Mouse (Mus musculus) megakaryocyte-erythroid progenitor cell, adult 5 weeks (primary cell): ENCODE measurements around the gene Ppip5k2. TPM values are rescaled to one million over a fixed set of nuclear protein-coding genes. Genes with fewer than 3 reads are reported as not detected.

Experiments used
- polyA plus RNA-seq: library from polyadenylated mRNA; stranded (reverse); fragments of >175 nt; gene quantifications from 2 replicates; pipeline ENCODE4 v1.2.3, GENCODE M21; 2012

Ppip5k2 gene
- polyA plus RNA-seq = 4.0 and 5.0 TPM in 2 replicates

DNA sequence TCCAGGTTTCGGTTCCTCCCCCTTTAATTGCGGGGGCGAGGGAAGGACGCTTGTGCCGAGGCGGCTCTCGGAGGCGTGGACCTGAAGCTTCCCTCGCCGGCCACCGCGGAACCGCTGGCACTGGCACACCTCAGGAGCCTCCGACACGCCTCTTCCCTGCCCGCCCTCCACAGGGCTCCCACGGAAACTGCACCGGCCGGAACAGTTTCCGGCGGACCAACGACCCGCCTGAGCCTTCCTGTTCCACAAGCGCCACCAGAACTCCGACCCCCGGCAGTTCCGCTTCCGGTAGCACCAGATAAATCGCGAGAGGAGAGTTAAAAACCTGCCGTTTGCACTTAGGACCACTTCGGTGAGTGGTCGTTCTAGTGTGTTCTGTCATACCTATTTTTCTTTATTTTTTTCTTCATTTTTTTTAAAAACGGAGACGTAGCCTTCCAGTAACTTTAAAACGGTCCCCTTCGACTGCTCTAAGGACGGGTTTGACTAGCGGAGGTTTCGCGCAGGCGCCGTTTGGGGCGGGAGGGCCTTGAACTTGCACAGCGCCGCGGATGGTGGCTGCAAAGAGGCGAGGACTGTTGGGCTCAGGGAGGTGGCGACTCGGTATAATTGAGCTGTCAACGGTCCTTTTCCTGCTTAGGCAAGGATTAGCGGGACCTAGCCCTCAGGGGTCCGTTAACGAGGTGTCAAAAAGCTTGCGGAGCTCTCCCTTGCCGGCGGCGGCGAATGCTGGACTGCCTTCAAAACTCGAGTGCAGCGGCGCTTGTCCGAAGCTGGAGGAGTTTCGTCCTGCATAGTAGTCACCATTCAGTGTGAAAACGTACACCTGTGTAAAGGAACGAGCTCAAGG, at the start of gene Ppip5k2, which contains the start of gene Gin1:
Gene Ppip5k2, minus strand, starts transcription at position 508 of the 850 bp plus-strand sequence.
Gene Gin1, plus strand, starts transcription at position 269 of the 850 bp plus-strand sequence.

DNA sequence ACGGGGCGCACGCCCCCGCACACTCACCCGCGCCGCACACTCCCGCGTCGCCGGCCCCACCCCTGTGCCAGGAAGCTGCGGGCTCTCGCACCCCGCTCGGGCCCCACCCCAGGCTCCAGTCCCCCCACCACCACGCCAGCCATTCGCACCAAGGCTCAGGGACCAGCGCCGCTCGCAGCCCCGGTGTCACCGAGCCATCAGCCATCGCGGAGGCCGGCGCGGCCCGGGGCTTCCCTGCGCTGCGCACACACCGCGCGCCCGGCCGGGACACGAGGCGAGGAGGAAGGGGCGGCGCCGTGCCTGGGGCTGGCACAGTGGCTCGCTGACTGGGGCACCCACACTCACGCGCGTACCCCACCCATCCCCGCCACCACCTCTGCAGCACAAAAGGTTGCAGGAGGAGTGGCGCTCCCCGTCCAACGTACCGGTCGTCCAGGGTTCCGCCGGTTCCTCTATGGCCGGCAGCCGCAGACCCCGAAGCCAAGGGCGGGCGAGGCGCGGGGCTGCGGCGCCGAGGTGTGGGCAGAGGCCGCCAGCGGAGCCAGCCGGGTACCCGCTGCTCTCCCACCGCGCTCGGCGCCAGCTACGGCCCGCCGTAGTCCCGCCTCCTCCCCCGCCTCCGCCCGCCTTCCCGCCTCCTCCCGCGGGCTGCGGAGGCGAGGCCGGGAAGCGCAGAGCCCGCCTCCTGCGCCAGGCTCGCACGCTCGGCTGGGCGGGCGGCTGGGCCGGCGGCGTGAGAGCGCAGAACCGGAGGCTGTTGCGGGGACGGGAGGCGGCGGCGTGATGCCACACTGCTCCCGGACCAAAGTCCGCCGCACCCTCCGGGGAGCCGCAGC, 108.6 kb downstream of the Ppip5k2 start, which contains the start of gene D1Ertd622e:
Gene D1Ertd622e, minus strand, starts transcription at position 669 of the 836 bp plus-strand sequence.

Other genes with a start within 250 kb of the Ppip5k2 start
- gene D1Ertd622e, start 108.3 kb downstream of the Ppip5k2 start, polyA plus RNA-seq = 17.5 and 18.5 TPM in 2 replicates
- 0.83 and 1.6 TPM in 2 replicates for gene Gin1, start 239 bp downstream of the Ppip5k2 start, polyA plus RNA-seq